Mouse (Mus musculus) heart, embryonic 10.5 days (tissue): ENCODE data around the gene Nlrp1a. TPM values are rescaled to one million over a fixed set of nuclear protein-coding genes. Genes with fewer than 3 reads are reported as not detected.

ENCODE experiments used
- polyA plus RNA-seq: library from polyadenylated mRNA; unstranded; fragments of >200 nt; fragmentation: Nextera tagmentation; extraction: Ambion mirVana; gene quantifications from 2 replicates; pipeline ENCODE4 v1.2.1, GENCODE M21; 2016

Nlrp1a gene
- polyA plus RNA-seq, 1 experiment from 2014 or later: 0.05 TPM

Other genes with a start within 250 kb of the Nlrp1a start
- gene Nup88, start 174.7 kb downstream of the Nlrp1a start, polyA plus RNA-seq: 129 and 139 TPM in 2 replicates
- gene Rpain, start 174.5 kb downstream of the Nlrp1a start, polyA plus RNA-seq: 61.4 and 63.6 TPM in 2 replicates
- gene C1qbp, start 161.7 kb downstream of the Nlrp1a start, polyA plus RNA-seq: 359 and 388 TPM in 2 replicates
- gene Dhx33, start 140.3 kb downstream of the Nlrp1a start, polyA plus RNA-seq: 21.0 and 23.3 TPM in 2 replicates
- 32.9 and 45.5 TPM in 2 replicates for gene Mis12, start 125.1 kb downstream of the Nlrp1a start, polyA plus RNA-seq
- 35.1 and 41.1 TPM in 2 replicates for gene Derl2, start 124.9 kb downstream of the Nlrp1a start, polyA plus RNA-seq
- gene 6330403K07Rik, start 111.2 kb downstream of the Nlrp1a start, polyA plus RNA-seq: 30.8 and 73.4 TPM in 2 replicates
- not detected in 2 replicates for gene Nlrp1b, start 86.0 kb upstream of the Nlrp1a start, polyA plus RNA-seq